Mouse (Mus musculus) MEL-GATA-1-ER (cell line): Measurements from ENCODE around the gene Osbpl11.
"Not testable (repeated sequence)": the region's sequence is repeated elsewhere in the genome, so short reads cannot be mapped to it uniquely, and the experiment has no call there.

Experiments
- DNase-seq: peaks from one replicate; pipeline ENCODE4 v3.0.0-alpha.2; 2012; ENCODE audit warnings: low read depth; ENCODE audit errors: extremely low read depth

The Osbpl11 gene

DNA sequence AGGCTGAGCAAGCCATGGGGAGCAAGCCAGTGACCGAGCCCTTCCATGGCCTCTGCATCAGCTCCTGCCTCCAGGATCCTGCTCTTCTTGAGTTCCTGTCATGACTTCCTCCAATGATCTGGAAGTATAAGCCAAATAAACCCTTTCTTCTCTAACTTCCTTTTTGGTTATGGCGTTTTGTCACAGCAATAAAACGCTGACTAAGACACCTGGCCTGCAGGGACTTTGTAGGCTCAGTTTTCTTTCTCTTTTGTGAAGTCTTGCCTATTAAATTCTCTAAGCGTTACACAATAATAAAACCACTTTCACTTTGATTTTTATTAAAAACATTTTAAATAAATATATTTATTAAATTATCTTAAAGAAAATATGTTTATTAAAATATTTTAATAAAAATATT lies 7.1 kb upstream of the Osbpl11 start:
- no peak for DNase-seq

- DNase-seq, result peak; percentile 74
These were observed 6.4 kb upstream of the Osbpl11 start for GRCm38 (mm10) chr16:33178278-33179074.

DNA sequence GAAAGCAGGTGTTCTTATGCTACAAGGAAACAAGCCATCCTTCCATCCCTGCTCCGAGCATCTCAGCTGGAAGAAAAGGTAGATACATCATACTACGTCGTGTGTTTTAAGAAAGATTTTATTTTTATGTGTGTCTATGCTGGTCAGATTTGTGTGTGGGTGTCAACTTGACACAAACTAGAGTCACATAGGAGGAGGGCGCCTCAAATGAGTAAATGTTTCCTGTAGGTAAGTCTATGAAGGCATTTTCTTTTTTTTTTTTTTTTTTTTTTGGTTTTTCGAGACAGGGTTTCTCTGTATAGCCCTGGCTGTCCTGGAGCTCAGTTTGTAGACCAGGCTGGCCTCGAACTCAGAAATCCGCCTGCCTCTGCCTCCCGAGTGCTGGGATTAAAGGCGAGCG lies 5.6 kb upstream of the Osbpl11 start:
- DNase-seq, result not testable (repeated sequence)

DNA sequence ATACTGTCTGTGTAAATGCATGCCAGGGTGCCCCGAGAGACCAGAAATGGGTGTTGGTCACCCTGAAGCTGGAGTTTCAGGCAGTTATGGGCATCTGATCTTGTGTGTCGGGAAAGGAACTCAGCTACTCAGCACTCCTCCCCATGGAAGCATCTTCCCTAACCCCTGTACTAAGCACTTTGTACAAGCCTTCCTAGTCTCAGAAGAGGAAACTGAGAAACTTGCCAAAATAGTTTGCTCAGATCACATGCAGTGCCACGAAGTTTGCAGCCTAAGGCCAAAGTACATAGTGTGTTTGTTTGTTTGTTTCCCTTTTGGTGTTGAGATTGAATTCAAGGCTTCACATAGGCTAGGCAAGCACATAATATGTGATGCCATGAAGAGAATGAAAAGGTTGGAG lies 5.0 kb upstream of the Osbpl11 start:
- DNase-seq, result no peak

DNA sequence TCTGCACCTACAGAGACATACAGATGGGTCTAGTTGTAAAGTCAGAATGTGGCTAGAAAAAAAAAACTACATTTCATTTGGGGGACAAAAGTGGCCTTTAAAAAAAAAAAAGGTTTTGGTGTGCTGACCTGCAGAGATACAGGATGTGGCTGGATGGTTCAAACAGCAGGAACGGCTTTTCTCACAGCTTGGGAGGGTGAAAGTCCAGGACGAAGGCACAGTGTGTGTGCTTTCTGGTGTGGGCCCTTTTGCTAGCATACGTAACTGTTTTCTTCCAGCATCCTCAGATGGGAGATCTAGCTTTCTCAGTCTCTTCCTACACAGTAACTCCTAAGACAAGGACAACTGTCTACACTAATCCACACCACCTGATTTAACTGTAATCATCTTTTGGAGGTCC lies 4.1 kb upstream of the Osbpl11 start:
- DNase-seq, result no peak

- DNase-seq, result no peak
These were observed 583 bp downstream of the Osbpl11 start for GRCm38 (mm10) chr16:33185261-33186046.

- DNase-seq, result peak; percentile 41
These were observed 1.3 kb downstream of the Osbpl11 start for GRCm38 (mm10) chr16:33186134-33186533.

DNA sequence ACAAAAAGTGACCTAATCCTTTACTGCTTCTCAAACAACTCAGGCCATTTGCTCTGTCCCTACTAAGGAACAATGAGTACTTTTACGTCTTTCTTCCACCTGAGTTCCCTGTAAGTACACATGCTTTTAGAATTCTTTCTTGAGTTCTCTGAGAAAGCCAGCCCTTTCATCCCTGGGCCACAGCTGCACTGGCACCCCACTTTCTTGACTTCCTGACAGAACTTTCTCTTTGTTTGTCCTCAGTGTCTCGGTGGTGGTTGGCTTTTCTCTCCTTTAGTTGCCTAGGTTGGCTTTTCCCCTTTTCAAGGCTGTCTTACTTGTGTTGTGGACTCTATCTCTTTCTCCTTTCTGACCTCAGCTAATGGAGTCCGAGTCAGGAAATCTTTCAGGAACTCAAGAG lies 3.2 kb downstream of the Osbpl11 start:
- no peak for DNase-seq

- DNase-seq, result no peak
These were observed 6.8 kb downstream of the Osbpl11 start for GRCm38 (mm10) chr16:33191671-33192091.

- no peak for DNase-seq
These were observed 7.4 kb downstream of the Osbpl11 start for GRCm38 (mm10) chr16:33192280-33192679.

- DNase-seq, result peak; percentile 29
These were observed 8.8 kb downstream of the Osbpl11 start for GRCm38 (mm10) chr16:33193649-33194048.

DNA sequence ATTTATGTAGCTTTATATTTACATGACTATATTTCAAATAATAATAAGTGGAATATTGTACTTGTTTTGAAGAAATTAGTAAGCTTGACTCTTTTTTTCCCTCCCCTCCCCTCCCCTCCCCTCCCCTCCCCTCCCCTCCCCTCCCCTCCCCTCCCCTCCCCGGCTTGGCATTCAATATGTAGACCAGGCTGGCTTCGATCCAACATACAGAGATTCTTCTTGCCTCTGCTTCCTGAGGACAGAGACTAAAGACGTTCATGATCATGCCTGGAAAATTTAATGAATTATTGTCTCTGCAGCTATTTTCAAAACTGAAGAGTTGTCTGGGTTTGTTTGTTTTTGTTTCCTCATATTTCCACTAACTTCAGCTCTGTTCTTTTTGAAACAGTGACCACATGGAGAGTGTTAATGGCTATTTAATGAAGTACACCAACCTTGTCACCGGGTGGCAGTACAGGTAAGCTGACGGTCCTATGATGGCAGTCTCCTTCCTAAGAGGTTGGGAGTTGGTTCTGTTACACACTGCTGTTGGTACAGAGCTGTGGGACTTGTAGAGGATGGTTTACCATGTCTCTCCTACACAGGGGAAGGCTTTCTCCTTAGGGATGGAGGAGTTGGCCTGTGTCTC lies 10.9 kb downstream of the Osbpl11 start:
- DNase-seq, result peak; percentile 24

DNA sequence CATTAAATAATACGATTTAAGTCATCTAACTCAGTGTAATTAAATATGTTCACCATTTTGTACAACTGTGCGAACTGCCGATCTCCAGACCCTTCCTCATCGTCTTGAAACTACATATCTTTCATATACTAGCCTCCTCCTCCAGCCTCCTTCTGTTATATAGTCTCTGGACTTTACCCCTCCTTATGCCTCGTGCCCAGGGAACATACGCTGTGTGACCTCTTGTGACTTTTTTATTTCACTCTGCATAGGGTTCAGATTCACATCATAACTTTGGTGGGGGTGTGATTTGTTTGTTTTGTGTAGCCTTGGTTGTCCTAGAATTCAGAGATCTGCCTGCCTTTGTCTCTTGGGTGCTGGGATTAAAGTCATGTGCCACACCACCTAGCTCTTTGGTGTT lies 11.7 kb downstream of the Osbpl11 start:
- no peak for DNase-seq

DNA sequence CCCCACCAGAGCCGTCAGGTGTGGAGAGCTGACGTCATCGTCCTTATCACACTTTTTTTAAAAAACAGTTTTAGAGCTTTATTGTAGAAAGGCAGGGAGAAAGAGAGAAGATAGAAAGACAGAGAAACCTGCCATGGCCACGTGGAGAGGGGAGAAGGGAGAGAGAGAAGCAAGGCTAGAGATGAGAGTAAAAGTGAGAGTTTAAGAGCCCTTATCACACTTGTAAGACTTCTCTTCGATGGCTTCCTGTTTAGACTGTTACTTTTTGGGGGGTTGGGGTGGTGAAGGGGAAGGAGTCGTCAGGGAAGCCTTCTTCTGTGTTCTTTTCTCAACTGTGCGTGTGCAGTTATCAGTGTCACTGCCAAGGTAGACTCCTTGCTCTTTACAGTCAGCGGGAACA lies 15.7 kb downstream of the Osbpl11 start:
- DNase-seq, result peak; percentile 50

DNA sequence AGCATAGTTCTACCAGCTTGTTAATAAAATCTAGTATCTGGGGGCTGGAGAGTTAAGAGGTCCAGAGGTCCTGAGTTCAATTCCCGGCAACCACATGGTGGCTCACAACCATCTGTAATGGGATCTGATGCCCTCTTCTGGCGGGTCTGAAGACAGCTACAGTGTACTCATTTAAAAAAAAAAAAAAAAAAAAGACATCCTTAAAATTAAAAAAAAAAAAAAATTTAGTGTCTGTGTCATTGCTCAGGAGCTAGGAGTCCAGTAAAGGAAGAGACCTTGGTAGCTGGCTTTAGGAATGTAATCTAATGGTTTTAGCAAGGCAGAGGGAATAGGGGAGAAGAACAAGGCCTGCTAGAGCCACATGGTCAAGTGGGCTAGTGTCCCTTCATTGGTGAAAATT lies 25.9 kb downstream of the Osbpl11 start:
- DNase-seq, result no peak

- DNase-seq, result no peak
These were observed 31.6 kb downstream of the Osbpl11 start for GRCm38 (mm10) chr16:33216313-33217003.

DNA sequence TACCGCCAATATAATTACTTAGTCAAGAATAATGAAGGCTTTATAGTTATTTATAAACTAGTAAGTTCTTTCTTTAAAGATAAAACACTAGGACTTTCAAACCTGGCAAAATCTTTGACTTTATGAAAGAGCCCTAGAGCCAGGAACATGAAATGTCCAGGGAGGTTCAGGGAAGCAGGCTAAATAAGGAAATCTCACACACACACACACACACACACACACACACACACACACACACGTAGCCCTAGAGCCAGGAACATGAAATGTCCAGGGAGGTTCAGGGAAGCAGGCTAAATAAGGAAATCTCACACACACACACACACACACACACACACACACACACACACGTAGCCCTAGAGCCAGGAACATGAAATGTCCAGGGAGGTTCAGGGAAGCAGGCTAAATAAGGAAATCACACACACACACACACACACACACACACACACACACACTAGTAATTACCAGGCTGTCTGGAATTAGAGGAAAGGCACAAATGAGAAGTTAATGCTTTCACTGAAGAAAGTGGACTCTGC lies 32.7 kb downstream of the Osbpl11 start:
- DNase-seq, result not testable (repeated sequence)

DNA sequence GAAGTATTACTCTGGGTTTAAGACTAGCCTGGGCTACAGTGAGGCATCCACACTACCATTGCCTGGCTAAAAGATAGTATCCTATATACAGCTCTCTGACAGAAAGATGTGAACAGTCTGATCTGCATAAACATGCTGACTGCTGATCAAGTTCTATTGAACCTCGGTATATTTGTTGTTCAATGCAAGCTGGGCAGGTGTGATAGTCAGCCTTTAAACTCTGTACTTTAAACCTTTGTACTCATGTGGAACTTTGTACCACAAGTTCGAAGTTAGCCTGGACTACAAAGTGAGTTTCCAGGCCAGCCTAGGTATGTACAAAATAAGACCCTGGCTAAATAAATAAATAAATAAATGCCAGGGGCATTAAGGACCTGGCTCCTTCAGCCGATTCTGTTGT lies 37.6 kb downstream of the Osbpl11 start:
- DNase-seq, result no peak

DNA sequence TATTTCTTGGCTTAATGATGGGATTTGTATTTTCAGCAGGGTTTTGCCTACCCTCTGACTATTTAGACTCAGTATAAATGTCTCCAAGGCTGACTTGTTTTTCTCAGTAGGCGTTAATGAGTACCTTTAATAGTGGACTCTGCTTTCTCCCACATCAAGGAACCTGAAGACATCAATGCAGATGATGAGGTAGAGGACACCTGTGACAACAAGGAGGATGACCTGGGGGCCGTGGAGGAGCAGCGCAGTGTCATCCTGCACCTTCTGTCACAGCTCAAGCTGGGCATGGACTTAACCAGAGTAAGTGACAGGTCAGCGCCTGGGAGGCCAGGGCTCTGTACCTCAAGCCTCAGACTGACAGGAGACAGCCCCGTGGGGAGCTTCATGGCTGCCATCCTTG lies 39.5 kb downstream of the Osbpl11 start:
- DNase-seq, result no peak

GRCm38 (mm10) chr16:33234128-33234527 lies 49.3 kb downstream of the Osbpl11 start:
- no peak for DNase-seq

DNA sequence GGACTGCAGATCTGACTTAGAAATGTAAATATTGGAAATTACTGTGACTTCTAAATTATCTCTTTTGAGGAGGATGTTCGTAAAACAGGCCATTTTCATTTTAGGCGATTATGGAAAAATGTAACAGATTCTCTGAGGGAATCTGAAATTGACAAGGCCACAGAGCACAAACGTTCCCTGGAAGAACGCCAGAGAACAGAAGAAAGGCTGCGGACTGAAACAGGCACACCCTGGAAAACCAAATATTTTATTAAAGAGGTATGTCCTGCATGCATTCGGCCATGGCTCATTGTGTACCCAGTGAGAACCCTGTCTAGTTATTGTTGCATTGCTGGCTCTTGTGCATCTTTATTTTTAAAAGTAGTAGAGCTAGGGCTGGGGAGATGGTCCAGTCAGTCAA lies 51.3 kb downstream of the Osbpl11 start:
- DNase-seq, result no peak
